Mouse (Mus musculus) small intestine, adult 2 months (tissue): ENCODE data around the gene Minos1. TPM values are rescaled to one million over a fixed set of nuclear protein-coding genes. Genes with fewer than 3 reads are reported as not detected.

Experiments used
- H3K27ac ChIP-seq: fragments of 200-500 bp; 2 replicates; pipeline ENCODE4 v1.5.1; 2012; ENCODE audit warnings: low read depth, low read length, control low read depth, inconsistent platforms; ENCODE audit not compliant: insufficient read depth
- H3K27me3 ChIP-seq: fragments of 200-500 bp; 2 replicates; pipeline ENCODE4 v1.6.1; 2012; ENCODE audit warnings: mild to moderate bottlenecking, moderate library complexity, low read length, inconsistent platforms; ENCODE audit not compliant: control insufficient read depth, insufficient read depth
- H3K36me3 ChIP-seq: fragments of 200-500 bp; 2 replicates; pipeline ENCODE4 v1.6.1; 2012; ENCODE audit warnings: mild to moderate bottlenecking, low read length, control low read depth, inconsistent platforms; ENCODE audit not compliant: control insufficient read depth, insufficient read depth
- H3K4me1 ChIP-seq: fragments of 200-500 bp; 2 replicates; pipeline ENCODE4 v1.6.1; 2012; ENCODE audit warnings: low read length, inconsistent platforms, mixed read lengths; ENCODE audit not compliant: control insufficient read depth, insufficient read depth, insufficient read length
- H3K4me3 ChIP-seq: fragments of 200-500 bp; 2 replicates; pipeline ENCODE4 v1.5.1; 2012; ENCODE audit warnings: low read depth, mild to moderate bottlenecking, control low read depth, inconsistent platforms, low read length, moderate library complexity
- CTCF ChIP-seq: fragments of 200-500 bp; IDR thresholded peaks from 2 replicates; pipeline ENCODE4 v1.5.1; 2012; ENCODE audit warnings: low read depth, mild to moderate bottlenecking, control low read depth, inconsistent platforms, low read length, moderate library complexity, mixed read lengths; ENCODE audit not compliant: insufficient replicate concordance, insufficient read length; ENCODE audit errors: extremely low read depth
- POLR2A ChIP-seq: fragments of 200-500 bp; IDR thresholded peaks from 2 replicates; pipeline ENCODE4 v1.6.1; 2012; ENCODE audit warnings: low read depth, mild to moderate bottlenecking, control low read depth, inconsistent platforms, low read length, moderate library complexity
- WGBS: fragments of 180-500 bp; shearing (Covaris S2); methylation state at CpG from one replicate; pipeline ENCODE4 v1.1.7; 2018; 5-methylcytosine and 5-hydroxymethylcytosine counted together
- polyA plus RNA-seq: library from polyadenylated mRNA; depleted of rRNA; stranded (reverse); fragments of >200 nt; gene quantifications from 2 replicates; pipeline ENCODE4 v1.2.3, GENCODE M21; 2012

The Minos1 gene
- polyA plus RNA-seq, 1 experiment, result 29.4 TPM

DNA sequence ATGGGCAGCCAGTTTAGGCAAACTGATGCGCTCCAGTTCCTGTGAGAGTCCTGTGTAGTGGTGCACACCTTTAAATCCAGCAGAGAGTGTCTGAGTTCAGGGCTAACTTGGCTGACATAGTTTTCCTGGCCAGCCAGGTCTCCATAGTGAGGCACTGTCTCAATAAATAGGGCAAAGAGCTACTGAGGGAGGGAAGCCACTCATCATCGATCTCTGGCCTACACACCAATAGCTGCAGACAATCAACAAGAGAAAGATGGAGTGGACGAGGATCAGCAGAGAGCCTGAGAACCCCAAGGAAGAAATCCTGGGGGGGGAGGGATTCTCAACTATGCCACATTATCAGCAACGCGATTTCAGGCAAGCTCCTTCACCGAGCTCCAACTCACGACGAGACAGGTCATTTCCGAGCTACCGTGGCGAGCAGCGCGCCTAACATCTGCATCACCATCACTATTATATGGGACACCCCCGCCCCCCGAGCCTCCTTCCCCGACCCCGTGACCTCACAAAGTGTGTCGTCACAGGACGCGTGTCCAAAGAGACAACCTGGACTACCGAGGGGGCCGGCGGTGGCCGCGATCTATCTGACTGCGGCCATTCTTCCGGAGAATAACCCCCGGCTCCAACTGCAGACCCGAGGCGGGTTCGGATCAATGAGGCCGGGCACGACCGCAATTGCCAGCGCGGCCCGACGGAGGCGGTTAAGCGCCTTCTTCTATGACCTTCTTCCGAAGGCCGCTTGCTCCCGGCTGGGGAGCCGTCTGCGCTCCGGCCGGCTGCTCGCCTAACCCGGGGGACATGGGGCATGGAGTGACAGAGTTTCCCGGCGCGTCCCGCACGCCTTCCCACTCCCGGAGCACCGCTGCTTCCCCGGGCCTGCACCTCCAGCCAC lies 860 bp downstream of the Minos1 start:
- TF ChIP-seq CTCF, result no peak
- H3K27ac ChIP-seq, result peak overlapping the region; percentile 83
- peak overlapping the region; percentile 91 for H3K4me3 ChIP-seq
- H3K4me1 ChIP-seq, result peaks cover 3% of the 10 kb centered on the region; the same call in 1 of the 2 replicates
- WGBS, result 2% methylated on average over 57 of the region's 57 CpGs
- H3K27me3 ChIP-seq, result no peaks in the 10 kb centered on the region
- no peaks in the 10 kb centered on the region for H3K36me3 ChIP-seq

DNA sequence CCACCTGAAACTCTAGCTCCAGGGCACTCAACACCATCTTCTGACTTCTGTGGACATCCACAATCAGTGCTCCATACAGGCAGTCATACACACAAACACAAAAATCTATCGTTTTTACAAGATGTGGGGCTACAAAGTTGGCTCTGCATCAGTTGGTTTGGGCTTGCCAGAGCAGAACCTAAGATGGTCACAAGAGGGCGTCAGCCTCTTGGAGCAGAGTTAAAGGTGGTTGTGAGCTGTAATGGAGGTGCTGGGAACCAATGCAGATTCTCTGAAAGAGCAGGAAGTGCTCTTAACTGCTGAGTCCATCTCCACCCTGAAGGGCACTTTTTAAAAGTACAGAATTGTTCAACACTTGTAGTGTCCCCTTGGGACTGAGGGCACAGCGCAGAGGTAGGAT lies 4.4 kb downstream of the Minos1 start:
- WGBS, result 91% methylated on average over 3 of the region's 3 CpGs
- no peak for TF ChIP-seq POLR2A
- TF ChIP-seq CTCF, result no peak
- H3K27me3 ChIP-seq, result no peaks in the 10 kb centered on the region

GRCm38 (mm10) chr4:139124940-139125339 lies 6.0 kb downstream of the Minos1 start:
- Histone ChIP-seq H3K27ac (0 out of 2 replicates have a peak overlapping the region, but pooled peaks have one; percentile 7), H3K36me3 (no peaks in the 10 kb centered on the region), H3K27me3 (no peaks in the 10 kb centered on the region), H3K4me1 (peaks cover 12% of the 10 kb centered on the region; the same call in 1 of the 2 replicates), H3K4me3 (no peak overlapping the region)
- WGBS, result 32% methylated on average over 6 of the region's 6 CpGs
- TF ChIP-seq POLR2A (no peak), CTCF (no peak)

More for the DNA sequence above, 4.4 kb downstream of the Minos1 start:
- no peak overlapping the region for H3K4me3 ChIP-seq
- no peaks in the 10 kb centered on the region for H3K36me3 ChIP-seq
- peaks cover 12% of the 10 kb centered on the region; the same call in 1 of the 2 replicates for H3K4me1 ChIP-seq
- no peak overlapping the region for H3K27ac ChIP-seq

DNA sequence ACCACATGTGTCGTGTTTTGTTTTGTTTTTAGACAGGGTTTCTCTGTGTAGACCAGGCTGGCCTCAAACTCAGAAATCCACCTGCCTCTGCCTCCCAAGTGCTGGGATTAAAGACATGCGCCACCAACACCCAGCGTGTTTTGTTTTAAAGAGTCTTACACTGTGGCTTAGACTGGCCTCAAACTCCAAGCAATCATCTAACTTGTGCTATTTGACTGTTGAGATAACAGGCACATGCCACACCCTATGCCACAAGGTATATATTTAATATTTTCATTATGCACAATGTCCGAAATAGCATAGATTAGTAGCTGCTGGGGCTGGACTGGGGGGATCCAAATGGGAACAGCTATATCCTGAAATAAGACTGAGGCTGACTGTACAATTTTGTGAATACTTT lies 8.4 kb downstream of the Minos1 start:
- WGBS, result 62% methylated on average over 4 of the region's 4 CpGs
- H3K27ac ChIP-seq, result no peak overlapping the region
- no peak for TF ChIP-seq POLR2A
- no peak for TF ChIP-seq CTCF
- no peak overlapping the region for H3K4me3 ChIP-seq
- peaks cover 12% of the 10 kb centered on the region; the same call in 1 of the 2 replicates for H3K4me1 ChIP-seq
- H3K27me3 ChIP-seq, result no peaks in the 10 kb centered on the region
- no peaks in the 10 kb centered on the region for H3K36me3 ChIP-seq

DNA sequence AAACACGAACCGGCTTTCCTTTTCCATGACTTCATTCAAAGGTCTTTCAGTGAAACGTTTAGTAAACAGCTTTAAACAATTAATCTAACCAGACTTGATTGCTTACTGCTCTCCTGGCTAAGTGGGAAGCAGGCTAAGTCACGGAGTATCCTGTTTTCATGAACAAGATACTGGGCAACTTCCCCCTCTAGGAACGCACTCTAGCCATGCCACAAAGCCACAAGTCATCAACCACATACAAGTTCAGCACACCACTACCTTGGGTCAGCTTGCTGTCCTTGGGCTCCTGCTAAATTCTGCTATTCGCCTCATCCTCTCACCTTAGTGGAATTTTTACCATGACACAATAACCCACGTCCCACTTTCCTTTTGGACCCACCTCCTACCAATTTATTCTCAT lies 9.9 kb downstream of the Minos1 start:
- TF ChIP-seq CTCF (no peak), POLR2A (no peak)

DNA sequence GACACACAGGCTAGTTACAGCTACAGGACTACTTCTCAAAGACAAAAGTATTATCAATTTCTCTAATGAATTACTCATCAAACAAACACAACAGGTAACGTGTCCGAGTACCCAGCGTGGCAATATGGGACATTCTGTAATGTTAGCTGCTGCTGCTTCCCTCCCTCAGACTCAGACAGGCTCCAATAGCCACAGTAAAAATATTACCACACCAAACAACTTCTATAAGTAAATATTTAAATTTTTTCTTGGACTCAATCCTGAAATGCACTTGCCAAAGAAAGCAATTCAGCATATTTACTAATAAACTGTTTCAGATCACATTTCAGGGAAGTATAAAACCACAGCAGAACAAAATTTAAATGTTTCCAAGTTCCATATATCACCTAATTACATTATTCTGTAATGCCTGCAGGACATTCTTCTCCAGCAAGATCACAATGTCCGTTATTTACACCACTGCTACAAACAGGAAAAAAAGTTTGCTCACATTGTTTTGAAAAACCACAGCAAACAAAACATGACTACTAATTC lies 10.6 kb downstream of the Minos1 start:
- H3K36me3 ChIP-seq, result no peaks in the 10 kb centered on the region

More for the DNA sequence above, 9.9 kb downstream of the Minos1 start:
- Histone ChIP-seq H3K27ac (peak overlapping the region; percentile 4; the same call in 1 of the 2 replicates), H3K27me3 (no peaks in the 10 kb centered on the region), H3K4me1 (peaks cover 18% of the 10 kb centered on the region), H3K4me3 (no peak overlapping the region), H3K36me3 (no peaks in the 10 kb centered on the region)
- 59% methylated on average over 7 of the region's 7 CpGs for WGBS

More for the DNA sequence above, 10.6 kb downstream of the Minos1 start:
- WGBS, result 62% methylated on average over 4 of the region's 4 CpGs
- H3K4me3 ChIP-seq, result no peak overlapping the region
- H3K4me1 ChIP-seq, result peaks cover 15% of the 10 kb centered on the region
- no peak for TF ChIP-seq CTCF
- no peak for TF ChIP-seq POLR2A
- H3K27me3 ChIP-seq, result no peaks in the 10 kb centered on the region
- H3K27ac ChIP-seq, result no peak overlapping the region
